Mouse (Mus musculus) midbrain, embryonic 10.5 days (tissue): ENCODE measurements at regions not wholly inside any gene's neighbourhood (a gene's known extent, or its start where the extent isn't known, plus 50 kb on each side); places are given as distances from the start of the nearest gene placed in this dataset.

Experiments used
- DNase-seq: peaks from one replicate; pipeline ENCODE4 v3.0.0-alpha.2; 2017; ENCODE audit warnings: low spot score
- H3K27ac ChIP-seq: fragments of 300-500 bp; sonication (generic); replicated peaks from 2 replicates; pipeline ENCODE4 v1.5.1; 2016; ENCODE audit warnings: mild to moderate bottlenecking
- H3K27me3 ChIP-seq: fragments of 300-500 bp; sonication (generic); 2 replicates; pipeline ENCODE4 v1.6.1; 2016; ENCODE audit warnings: low read depth, mild to moderate bottlenecking; ENCODE audit not compliant: poor library complexity, severe bottlenecking
- H3K36me3 ChIP-seq: fragments of 300-500 bp; sonication (generic); 2 replicates; pipeline ENCODE4 v1.6.1; 2016; ENCODE audit warnings: mild to moderate bottlenecking, moderate library complexity
- H3K4me1 ChIP-seq: fragments of 300-500 bp; sonication (generic); 2 replicates; pipeline ENCODE4 v1.6.1; 2016
- H3K4me3 ChIP-seq: fragments of 300-500 bp; sonication (generic); 2 replicates; pipeline ENCODE4 v1.5.1; 2016; ENCODE audit warnings: mild to moderate bottlenecking, moderate library complexity
- H3K9me3 ChIP-seq: fragments of 300-500 bp; sonication (generic); replicated peaks from 2 replicates; pipeline ENCODE4 v1.6.1; 2016; ENCODE audit warnings: mild to moderate bottlenecking
- WGBS: fragments of 180-500 bp; shearing (Covaris S2); methylation state at CpG from one replicate; pipeline ENCODE4 v1.1.7; 2016; 5-methylcytosine and 5-hydroxymethylcytosine counted together

DNA sequence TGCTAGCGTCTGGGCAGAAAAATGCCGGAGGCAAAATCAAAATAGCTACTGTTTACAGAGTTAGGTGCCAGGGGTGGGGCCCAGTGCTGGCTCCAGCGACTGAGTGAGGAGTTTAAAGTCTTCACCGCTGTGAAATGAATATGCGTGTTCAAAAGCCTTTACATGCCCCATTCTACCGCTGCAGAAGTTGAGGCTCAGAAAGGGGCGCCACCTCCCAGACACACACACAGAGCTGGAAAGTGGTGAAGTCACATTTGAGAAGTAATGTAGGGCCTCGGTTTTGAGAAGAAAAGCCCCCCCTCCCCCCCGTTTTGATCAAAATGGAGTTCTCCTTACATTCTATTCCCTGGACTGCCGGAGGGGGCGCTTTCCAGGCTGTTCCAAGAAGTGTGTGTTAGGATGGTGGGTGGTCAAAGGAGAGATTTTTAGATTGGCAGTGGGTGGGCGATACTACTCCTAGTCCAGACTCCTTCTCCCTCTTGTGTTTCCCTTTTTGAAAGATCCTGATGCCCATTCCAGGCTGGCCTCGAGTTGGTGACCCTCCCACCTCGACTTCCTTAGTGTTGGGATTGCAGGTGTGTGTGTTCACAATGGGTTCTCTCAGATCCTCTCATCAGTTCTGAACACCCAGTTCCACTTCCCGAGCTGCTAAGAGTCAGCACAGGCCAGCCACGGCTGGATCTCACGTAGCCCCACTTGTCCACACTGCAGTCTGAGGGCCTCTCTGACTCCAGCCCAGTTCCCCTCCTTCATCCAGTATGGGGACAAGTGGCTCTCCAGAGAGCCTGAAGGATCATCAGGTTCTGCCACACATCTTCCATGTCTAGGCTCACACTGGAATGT is 69.3 kb upstream of the Nkd1 start:
- peaks cover 83% of the 10 kb centered on the region for H3K27me3 ChIP-seq
- peak; percentile 53 for DNase-seq
- peaks cover 80% of the 10 kb centered on the region for H3K4me1 ChIP-seq
- peaks cover 9% of the 10 kb centered on the region for H3K9me3 ChIP-seq
- peak overlapping the region; percentile 77 for H3K27ac ChIP-seq
- H3K4me3 ChIP-seq, result peak overlapping the region; percentile 44
- no peaks in the 10 kb centered on the region for H3K36me3 ChIP-seq
- WGBS, result 19% methylated on average over 17 of the region's 17 CpGs

DNA sequence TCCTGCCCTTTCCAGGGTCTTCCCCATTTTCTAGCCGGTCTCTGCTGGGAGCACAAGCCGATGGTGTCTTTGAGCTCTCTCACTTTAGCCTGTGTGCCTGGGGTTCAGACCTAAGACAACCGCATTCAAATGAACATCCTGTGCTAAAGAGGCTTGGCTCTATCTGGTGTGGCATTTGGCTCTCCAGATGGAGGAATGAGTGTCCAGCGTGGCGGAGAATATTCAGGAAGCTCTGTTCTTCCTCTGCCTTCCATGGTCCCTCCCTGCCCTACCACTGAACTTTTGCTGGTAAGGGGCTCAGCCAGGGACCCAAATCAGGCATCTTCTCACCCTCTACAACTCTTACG is 68.7 kb upstream of the Nkd1 start:
- Histone ChIP-seq H3K36me3 (no peaks in the 10 kb centered on the region), H3K9me3 (peaks cover 12% of the 10 kb centered on the region), H3K4me3 (no peak overlapping the region), H3K4me1 (peaks cover 74% of the 10 kb centered on the region), H3K27me3 (peaks cover 83% of the 10 kb centered on the region), H3K27ac (peak overlapping the region; percentile 61)
- WGBS, result 74% methylated on average over 6 of the region's 6 CpGs
- DNase-seq, result no peak

DNA sequence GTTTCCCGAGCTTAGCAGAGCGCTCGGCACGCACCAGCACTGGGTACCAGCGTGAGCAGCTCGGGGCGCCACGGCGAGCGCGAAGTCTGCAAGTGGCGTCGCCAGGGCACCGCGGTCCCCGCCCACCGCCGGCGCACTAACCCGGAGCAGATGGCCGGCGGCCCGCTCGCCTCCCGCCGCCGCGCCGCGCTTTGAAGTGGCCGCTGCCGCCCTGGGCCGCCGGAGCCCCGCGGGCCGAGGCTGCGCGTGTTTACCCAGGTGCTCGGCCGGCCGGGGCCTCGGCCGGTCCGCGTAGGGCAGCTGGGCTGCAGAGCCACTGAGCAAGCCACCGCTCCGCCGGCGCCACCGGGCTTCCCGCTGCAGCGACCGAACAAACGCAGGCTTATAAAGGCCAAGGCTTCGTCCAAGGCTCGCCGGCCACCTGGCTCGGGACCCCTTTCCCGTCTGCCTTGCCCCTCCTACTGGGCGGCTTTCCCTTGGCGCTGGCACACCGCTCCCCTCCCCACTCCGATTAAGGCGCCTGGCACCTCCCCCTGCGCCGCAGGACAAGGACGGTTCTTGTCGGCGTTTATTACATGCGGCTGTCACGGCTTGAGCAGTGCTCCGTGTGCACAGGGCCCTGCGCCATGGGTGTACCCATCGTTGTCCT is 67.0 kb upstream of the Nkd1 start:
- Histone ChIP-seq H3K4me1 (peaks cover 70% of the 10 kb centered on the region), H3K9me3 (peaks cover 12% of the 10 kb centered on the region), H3K36me3 (no peaks in the 10 kb centered on the region), H3K4me3 (peak overlapping the region; percentile 62), H3K27ac (peak overlapping the region; percentile 91), H3K27me3 (peaks cover 68% of the 10 kb centered on the region)
- WGBS, result under 1% methylated on average over 75 of the region's 75 CpGs
- peak; percentile 84 for DNase-seq

DNA sequence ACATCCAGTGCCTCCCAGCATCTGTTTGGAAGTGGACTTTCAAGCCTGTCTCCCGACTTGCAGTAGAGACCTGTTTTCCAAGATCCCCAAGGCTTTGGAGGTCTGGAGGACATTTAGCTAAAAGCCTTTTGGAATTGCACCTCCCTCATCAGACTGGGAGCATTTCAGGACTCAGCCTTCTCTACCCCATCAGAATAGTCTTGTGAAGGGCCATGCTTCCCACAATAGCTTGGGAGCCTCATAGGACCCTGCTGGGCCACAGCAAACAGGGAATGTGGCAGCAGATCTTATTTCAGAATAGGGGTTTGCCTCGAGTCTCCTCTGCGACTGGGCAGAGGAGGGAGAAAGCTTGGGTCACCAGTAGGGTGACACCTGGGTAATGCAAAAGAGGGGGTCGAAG is 66.2 kb upstream of the Nkd1 start:
- Histone ChIP-seq H3K4me1 (peaks cover 64% of the 10 kb centered on the region), H3K4me3 (peak overlapping the region; percentile 62), H3K27ac (peak overlapping the region; percentile 91), H3K9me3 (peaks cover 19% of the 10 kb centered on the region), H3K27me3 (peaks cover 61% of the 10 kb centered on the region), H3K36me3 (no peaks in the 10 kb centered on the region; the same call in 1 of the 2 replicates)
- 6% methylated on average over 4 of the region's 4 CpGs for WGBS
- no peak for DNase-seq

DNA sequence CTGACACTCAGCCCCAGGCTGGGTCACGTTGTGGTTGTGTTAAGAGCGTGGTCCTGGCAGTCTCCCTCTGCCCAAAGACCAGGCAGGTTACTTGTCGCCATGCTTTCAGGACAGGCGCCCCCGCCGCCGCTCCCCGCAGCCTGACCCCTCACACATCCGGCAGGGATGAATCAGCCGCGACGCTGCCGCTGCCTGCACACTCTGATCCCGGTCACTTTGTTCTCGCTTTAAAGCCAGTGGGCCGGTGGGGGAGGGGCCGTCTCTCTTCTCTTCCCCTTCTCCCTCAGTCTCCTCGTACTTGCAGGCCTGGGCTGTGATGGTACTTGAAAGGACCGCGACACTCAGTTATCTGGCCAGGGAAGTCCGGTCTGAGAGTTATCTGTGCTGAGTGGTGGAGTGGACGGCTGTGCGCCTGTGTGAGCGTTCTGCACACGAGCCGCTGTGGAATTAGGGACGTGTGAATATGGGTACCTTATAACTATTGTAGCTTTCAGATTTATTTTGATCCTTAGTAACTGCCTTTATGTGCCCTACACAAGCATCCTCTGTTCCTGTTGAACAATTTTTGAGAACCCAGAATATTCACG is 65.6 kb upstream of the Nkd1 start:
- H3K9me3 ChIP-seq, result peaks cover 25% of the 10 kb centered on the region
- H3K4me3 ChIP-seq, result peak overlapping the region; percentile 62
- peak overlapping the region; percentile 91 for H3K27ac ChIP-seq
- peaks cover 54% of the 10 kb centered on the region for H3K27me3 ChIP-seq
- H3K4me1 ChIP-seq, result peaks cover 58% of the 10 kb centered on the region
- 9% methylated on average over 28 of the region's 28 CpGs for WGBS
- no peaks in the 10 kb centered on the region; the same call in 1 of the 2 replicates for H3K36me3 ChIP-seq
- DNase-seq, result peak; percentile 84

DNA sequence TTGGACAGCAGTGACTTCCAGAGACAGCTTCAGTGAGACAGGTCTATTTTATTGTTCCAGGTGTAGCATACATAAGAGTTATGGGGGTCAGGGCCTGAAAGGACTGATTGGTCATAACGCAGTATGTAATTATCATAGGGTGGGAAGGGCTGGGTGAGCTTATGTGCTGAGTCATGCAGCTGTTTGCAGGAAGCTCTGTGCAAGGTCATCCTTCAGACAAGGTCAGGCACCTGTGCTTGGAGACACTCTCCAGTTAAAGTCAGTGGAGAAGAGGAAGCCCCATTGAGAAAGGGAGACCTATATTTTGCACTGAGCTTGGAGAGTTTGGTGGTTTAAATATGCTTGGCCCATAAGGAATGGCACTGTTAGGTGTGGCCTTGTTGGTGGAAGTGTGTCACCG is 62.0 kb upstream of the Nkd1 start:
- Histone ChIP-seq H3K4me3 (no peak overlapping the region), H3K27me3 (peaks cover 26% of the 10 kb centered on the region), H3K9me3 (peaks cover 27% of the 10 kb centered on the region), H3K36me3 (no peaks in the 10 kb centered on the region; the same call in 1 of the 2 replicates), H3K4me1 (peaks cover 21% of the 10 kb centered on the region), H3K27ac (no peak overlapping the region)
- no peak for DNase-seq
- 95% methylated on average over 2 of the region's 2 CpGs for WGBS

DNA sequence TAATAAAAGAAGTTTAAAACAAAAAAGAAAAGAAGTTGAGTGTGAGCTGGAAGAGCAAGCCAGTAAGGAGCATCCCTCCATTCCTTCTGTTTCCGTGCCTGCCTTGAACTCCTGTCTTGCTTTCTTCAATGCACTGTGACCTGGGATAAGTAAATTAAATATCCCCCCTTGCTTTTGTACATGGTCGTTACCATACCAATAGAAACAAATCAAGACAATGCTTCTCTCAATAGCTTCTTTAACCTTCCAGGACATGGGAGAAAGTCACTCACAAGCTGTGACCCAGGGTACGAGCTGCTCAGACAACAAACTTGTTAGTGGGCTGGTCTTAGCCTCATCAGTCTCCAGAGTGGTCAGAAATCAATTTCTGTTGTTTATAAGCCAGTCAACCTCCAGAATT is 53.4 kb upstream of the Nkd1 start:
- H3K4me1 ChIP-seq, result peaks cover 15% of the 10 kb centered on the region
- no peaks in the 10 kb centered on the region for H3K9me3 ChIP-seq
- DNase-seq, result no peak
- WGBS, result 73% methylated on average over 3 of the region's 3 CpGs
- H3K27me3 ChIP-seq, result peaks cover 18% of the 10 kb centered on the region
- no peak overlapping the region for H3K4me3 ChIP-seq
- no peak overlapping the region for H3K27ac ChIP-seq
- H3K36me3 ChIP-seq, result no peaks in the 10 kb centered on the region

DNA sequence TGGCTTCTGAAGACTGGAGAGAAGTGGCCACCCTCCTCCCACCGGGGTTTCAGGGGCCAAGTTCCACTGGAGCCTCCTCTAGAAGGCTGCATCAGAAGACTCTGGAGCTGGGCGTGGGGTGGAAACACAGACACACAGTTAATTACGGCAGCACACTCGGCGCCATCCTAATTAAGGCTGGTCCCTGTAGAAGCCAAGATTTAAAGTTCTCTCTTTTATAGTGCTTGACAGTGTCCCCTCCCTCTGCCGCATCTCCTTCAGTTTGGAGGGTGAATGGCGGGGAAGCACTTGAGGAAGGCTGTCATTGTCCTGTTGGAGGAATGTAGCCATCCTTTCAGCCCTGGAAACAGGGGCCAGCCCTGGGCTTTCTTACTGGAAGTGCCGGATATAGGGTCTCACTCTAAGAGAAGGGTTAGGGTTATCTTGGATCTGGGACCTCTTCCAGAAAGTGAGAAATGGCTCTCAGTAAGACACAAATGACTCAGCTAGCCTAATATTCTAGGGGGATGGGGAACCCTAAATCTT is 50.2 kb upstream of the Nkd1 start:
- Histone ChIP-seq H3K9me3 (no peaks in the 10 kb centered on the region), H3K27me3 (peaks cover 8% of the 10 kb centered on the region), H3K4me3 (no peak overlapping the region), H3K4me1 (peaks cover 10% of the 10 kb centered on the region), H3K27ac (no peak overlapping the region), H3K36me3 (no peaks in the 10 kb centered on the region)
- no peak for DNase-seq
- WGBS, result 63% methylated on average over 8 of the region's 8 CpGs
